Mouse (Mus musculus): Measurements from ENCODE around the gene Gfra4.

GRCm38 (mm10) chr2:131030998-131031397 is 11.9 kb downstream of the Gfra4 start:
- TF ChIP-seq CTCF (IDR thresholded peaks at IDR 0.05) = no peak
- no peak for TF ChIP-seq EP300 (IDR thresholded peaks at IDR 0.05)

Data from lung, postnatal 0 days (tissue).